Mouse (Mus musculus) yolk sac, embryonic 10.5 days (tissue): Measurements from ENCODE around the gene Rrbp1.

Experiments
- DNase-seq: peaks from one replicate; pipeline ENCODE4 v3.0.0-alpha.2; 2017; ENCODE audit warnings: low spot score

The Rrbp1 gene

GRCm38 (mm10) chr2:144005166-144005955, 5.7 kb downstream of the Rrbp1 start:
- DNase-seq, result no peak

DNA sequence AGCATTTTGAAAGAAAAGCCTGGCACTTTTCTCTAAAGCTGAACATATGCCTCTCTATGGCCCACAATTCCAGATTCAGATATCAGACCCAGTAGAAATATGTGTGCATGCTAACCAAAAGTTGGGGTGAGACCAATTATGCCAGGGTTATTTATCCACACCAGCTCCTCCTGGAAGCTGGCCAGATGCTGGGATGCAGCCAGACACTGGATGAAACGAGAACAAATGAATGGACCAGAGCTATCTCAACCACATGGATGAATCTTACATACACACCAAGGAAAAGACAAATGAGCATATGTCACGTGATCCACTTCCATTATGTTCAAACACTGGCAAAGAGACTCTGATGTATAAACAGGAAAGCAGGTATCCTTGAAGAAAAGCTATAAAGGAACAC, 7.5 kb downstream of the Rrbp1 start:
- no peak for DNase-seq

DNA sequence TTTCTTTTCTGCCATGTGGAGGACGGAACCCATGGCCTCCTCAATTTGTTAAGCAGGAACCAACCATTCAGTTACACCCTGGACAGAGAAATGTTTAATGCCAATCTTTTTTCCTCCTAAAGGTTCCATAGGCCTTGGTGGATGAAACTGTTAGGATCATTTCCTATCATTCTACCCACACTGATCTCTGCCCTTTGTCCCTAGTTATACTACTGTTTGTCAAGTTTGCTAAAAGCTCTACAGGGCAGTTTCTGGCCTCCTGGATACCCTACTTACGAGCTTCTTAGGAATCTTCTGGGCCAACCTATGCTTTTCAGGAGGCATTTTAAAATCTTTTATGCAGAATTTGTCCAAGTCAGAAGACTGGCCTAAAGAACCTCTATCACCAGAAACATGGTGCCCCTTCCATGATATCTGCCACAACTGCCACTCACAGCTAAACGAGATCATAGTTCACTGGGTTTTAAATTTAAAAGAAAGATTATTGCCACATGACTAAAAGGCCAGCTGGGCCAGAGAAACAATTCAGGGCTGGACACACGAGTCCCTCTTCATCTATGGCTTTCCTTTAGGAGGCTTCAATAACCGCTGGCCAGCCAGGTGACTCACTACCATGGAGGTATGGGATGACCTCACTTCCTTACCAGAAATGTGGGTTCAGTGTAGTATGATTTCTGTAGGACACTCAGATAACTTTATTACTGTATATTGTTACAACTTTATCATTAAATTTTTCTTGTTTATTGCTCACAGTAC, 8.7 kb downstream of the Rrbp1 start:
- DNase-seq, result no peak

GRCm38 (mm10) chr2:143992977-143993376, 18.1 kb downstream of the Rrbp1 start:
- no peak for DNase-seq

- no peak for DNase-seq
These were observed 18.9 kb downstream of the Rrbp1 start for GRCm38 (mm10) chr2:143991964-143992672.

DNA sequence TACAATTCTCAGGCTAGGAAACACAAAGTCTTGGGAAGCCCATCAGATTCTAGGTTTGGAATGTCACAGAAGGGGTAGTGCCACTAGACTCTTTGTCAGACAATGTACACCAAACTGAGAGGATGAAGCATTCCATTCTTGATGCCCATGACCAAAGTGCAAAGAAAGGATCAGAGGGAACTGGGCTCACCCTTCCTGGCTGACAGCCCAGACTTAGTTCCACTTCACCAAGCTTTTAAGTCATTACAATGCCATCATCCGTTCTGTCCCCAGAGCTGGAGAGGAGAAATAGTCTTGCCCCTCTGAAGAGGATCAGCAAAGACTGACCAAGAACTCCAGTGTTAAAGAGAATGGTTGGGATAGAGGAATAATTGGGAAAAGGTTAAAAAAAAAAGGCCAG, 20.1 kb downstream of the Rrbp1 start:
- DNase-seq, result no peak

DNA sequence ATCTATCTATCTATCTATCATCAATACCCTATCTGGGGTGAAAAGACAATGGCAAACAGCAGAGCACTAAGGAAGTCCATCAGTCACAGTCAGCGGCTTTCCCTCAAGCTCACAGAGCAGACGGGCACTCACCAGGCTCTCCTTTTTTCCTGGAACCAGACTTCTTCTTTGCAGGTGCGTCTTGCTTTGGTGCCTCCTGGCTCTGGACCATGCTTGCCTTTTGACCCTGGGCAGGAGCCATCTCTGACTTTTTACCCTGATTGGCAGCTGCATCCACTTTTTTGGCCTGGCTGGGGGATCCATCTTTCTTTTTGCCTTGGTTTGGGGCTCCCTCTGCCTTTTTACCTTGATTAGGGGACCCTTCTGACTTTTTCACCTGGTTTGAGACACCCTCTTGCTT, 23.0 kb downstream of the Rrbp1 start:
- DNase-seq, result no peak

- no peak for DNase-seq
These were observed 23.6 kb downstream of the Rrbp1 start for GRCm38 (mm10) chr2:143987485-143987884.

- no peak for DNase-seq
These were observed 27.6 kb downstream of the Rrbp1 start for GRCm38 (mm10) chr2:143983482-143983881.

- no peak for DNase-seq
These were observed 28.2 kb downstream of the Rrbp1 start for GRCm38 (mm10) chr2:143982901-143983300.

DNA sequence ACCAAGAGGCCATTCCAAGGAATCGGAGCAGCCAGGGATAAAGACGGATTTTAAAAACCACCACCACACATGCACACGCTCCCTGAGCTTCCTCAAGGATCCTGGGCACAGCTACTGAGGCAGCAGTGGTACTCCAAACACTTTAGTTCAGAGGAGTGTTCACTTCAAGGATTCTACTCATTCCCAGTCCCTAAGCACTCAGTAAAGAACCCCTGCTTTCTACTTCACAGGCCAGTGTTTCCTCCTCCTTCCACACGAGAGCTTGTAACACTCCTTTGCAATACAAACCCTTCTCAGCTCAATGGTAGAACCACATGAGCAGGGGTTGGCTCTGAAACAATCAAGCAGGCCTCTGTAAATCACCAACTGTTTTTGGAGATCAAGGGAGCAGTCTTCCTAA, 28.9 kb downstream of the Rrbp1 start:
- DNase-seq, result no peak

- peak; percentile 38 for DNase-seq
These were observed 30.2 kb downstream of the Rrbp1 start for GRCm38 (mm10) chr2:143980781-143981398.

DNA sequence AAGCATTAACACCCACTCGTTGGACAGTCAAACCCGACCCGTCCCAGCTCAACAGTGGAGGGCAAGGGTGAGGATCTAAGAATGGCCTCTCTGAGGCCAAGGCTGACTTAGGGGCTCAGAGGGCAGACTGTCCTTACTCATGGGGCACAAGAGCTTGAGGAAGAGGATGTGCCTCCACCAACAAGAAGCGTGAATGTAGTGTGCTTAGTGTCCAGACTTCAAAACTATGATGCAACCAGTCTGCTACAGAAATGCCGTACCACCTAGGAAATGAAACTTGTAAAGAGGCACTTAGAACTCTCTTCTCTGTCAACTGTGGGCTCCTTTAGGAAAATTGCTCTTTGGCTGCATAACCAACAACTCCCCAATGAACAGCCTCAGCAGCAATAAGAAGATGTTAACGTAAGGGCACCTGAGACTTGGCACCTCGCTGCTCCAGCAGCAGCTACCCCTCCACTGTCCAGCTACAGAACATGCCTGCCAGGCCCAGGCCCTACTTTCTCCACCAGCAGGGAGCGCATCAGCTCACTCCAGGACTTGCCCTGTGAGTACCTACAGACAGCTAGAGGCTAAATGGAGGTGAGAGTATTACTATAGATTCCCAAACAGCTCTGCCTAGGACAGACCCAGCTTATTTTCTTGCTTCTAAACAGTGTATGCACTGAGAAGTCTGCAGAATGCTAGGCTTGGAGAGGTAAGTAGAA, 32.5 kb downstream of the Rrbp1 start:
- DNase-seq, result no peak

GRCm38 (mm10) chr2:143975146-143975649, 35.9 kb downstream of the Rrbp1 start:
- no peak for DNase-seq

- DNase-seq, result no peak
These were observed 37.9 kb downstream of the Rrbp1 start for GRCm38 (mm10) chr2:143973161-143973560.

DNA sequence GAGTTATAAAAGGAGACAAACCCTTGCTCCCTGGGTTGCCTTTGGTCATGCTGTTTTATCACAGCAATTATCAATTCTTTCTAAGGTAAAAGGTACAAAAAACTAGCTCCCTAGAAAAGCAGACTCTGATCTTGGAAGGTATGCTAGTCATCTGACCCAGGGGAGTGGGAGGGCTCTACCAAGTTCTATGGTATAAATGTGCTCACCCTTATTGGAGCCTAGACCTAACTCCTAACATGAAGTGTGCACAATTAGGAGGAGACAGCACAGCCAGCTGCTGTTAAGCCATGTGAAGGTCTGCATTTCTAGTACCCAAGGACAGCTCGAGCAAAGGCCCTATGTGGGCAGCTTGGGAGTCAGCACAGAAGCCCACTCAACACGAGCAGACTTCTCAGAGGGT, 39.2 kb downstream of the Rrbp1 start:
- no peak for DNase-seq

GRCm38 (mm10) chr2:143970841-143971240, 40.2 kb downstream of the Rrbp1 start:
- no peak for DNase-seq

- DNase-seq, result no peak
These were observed 41.8 kb downstream of the Rrbp1 start for GRCm38 (mm10) chr2:143969260-143969659.

- DNase-seq, result no peak
These were observed 47.7 kb downstream of the Rrbp1 start for GRCm38 (mm10) chr2:143963318-143963717.

DNA sequence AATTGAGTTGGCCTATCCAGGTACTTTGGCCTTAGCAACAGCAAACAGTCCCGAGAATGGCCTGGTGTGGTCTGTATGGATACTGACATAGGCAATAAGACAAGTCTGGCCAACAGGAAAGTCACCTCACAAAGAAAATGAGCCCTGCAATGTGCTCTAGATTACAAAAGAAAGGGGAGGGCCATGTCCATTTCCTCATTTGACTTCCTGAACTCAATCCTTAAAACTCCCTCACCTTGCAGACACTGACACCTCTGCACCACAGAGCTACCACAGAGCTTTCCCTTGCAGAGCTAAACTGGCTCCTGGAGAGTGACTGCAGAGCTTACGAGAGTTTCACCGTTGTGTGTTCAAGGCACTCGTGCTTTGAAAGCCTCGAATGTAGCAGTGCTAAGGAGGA, 48.9 kb downstream of the Rrbp1 start:
- DNase-seq, result no peak

- no peak for DNase-seq
These were observed 55.3 kb downstream of the Rrbp1 start for GRCm38 (mm10) chr2:143955746-143956145.

DNA sequence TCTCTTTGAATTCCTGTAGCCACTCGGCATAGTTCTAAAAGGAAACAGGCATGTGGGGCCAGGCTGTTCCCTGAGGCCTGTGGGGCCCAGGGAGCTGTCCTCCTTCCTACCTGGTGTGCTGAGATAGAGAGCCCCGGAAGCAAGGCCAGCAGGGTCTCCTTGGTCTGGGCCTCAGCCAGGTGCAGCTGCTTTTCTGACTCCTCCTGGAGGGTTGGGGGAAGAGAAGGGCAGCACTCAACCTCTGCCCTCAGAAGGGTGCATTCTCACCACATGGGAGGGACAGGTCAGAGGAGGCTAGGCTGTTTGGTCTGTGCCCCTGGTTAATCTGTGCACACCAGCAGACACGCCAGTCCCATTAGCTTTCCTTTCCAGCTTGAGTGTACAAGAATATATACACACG, 56.1 kb downstream of the Rrbp1 start:
- DNase-seq, result no peak
